ENCODE assay signal across 23 mouse cellular contexts in genomic region chr5:86187441-86187840, GRCm38 (mm10). TPM values are rescaled to one million over a fixed set of nuclear protein-coding genes. Genes with fewer than 3 reads are reported as not detected.
"Had no signal": no experiment of that assay in that cellular context is flagged by ENCODE, and none has a peak within 500 bp of the region (broad histone marks: within the 10 kb centered on the region; RNA-seq: fewer than 3 reads in every experiment).

No protein-coding gene starts in this region.

- DNase-seq: kidney, adult 18-20 months; kidney, adult 9 months; kidney, postnatal 14 days; kidney, postnatal 4 days; left cerebral cortex, postnatal 4 days; liver, postnatal 0 days; lung, embryonic 14.5 days; thymus, adult 18-20 months; thymus, postnatal 36 days had no signal

- H3K4me3 ChIP-seq: limb, embryonic 12.5 days; limb, embryonic 15.5 days had no signal

- H3K4me2 ChIP-seq: limb, embryonic 12.5 days; limb, embryonic 15.5 days; liver, embryonic 11.5 days; lung, embryonic 14.5 days had no signal

- H3K27me3 ChIP-seq: limb, embryonic 12.5 days; limb, embryonic 15.5 days had no signal

- H3K9ac ChIP-seq: limb, embryonic 12.5 days; limb, embryonic 15.5 days; liver, embryonic 14.5 days; liver, postnatal 0 days; lung, embryonic 14.5 days had no signal

- H3K36me3 ChIP-seq: limb, embryonic 12.5 days; limb, embryonic 15.5 days had no signal

- H3K27ac ChIP-seq: limb, embryonic 12.5 days; limb, embryonic 15.5 days; liver, embryonic 14.5 days; macrophage had no signal

- H3K4me1 ChIP-seq: limb, embryonic 12.5 days; limb, embryonic 15.5 days had no signal

- H3K9me3 ChIP-seq: limb, embryonic 12.5 days; limb, embryonic 15.5 days had no signal

- ATAC-seq: intestine, embryonic 16.5 days; liver, postnatal 0 days; lung, postnatal 0 days had no signal

RNA-seq across cellular contexts. Expression of gene Gnrhr, which starts 10.3 kb away (rescaled TPM):
- polyA plus RNA-seq: intestine, embryonic 16.5 days; kidney, embryonic 16.5 days; limb, embryonic 12.5 days; limb, embryonic 15.5 days; liver, embryonic 11.5 days; liver, embryonic 14.5 days; liver, postnatal 0 days; lung, embryonic 14.5 days; macrophage; midbrain, embryonic 14.5 days; midbrain, postnatal 0 days; neural tube, embryonic 11.5 days; neural tube, embryonic 14.5 days; spleen, adult 2 months; stomach, embryonic 16.5 days had no signal
